Mouse (Mus musculus) MEL (cell line): Measurements from ENCODE around the gene Kalrn. TPM values are rescaled to one million over a fixed set of nuclear protein-coding genes. Genes with fewer than 3 reads are reported as not detected.

Experiments
- DNase-seq: peaks from one replicate; pipeline ENCODE4 v3.0.0; 2011; ENCODE audit warnings: low read depth, low spot score
- H3K27ac ChIP-seq: 2 replicates; pipeline ENCODE4 v1.5.1; 2012; ENCODE audit warnings: low read depth, mild to moderate bottlenecking, control low read depth, low read length, moderate library complexity; ENCODE audit not compliant: control insufficient read depth
- H3K27me3 ChIP-seq, 2 experiments: fragments of 150-350 bp in 1 of 2; sonication (generic) in 1 of 2; 2 replicates each; pipeline ENCODE4 v1.6.1; 2012; ENCODE audit warnings: low read length in 2 of 2, mild to moderate bottlenecking in 2 of 2, improper control_type of control experiment in 1 of 2, moderate library complexity in 1 of 2; ENCODE audit not compliant: insufficient read depth in 2 of 2, control insufficient read depth in 1 of 2
- H3K36me3 ChIP-seq, 2 experiments: 2 replicates each; pipeline ENCODE4 v1.6.1; 2012 to 2014; ENCODE audit warnings: low read length in 2 of 2, improper control_type of control experiment in 1 of 2, inconsistent platforms in 1 of 2, mild to moderate bottlenecking in 1 of 2; ENCODE audit not compliant: insufficient read depth in 2 of 2, control insufficient read depth in 1 of 2
- H3K4me1 ChIP-seq, 2 experiments: fragments of 150-350 bp in 1 of 2; sonication (generic) in 1 of 2; 2 replicates each; pipeline ENCODE4 v1.6.1; 2012; ENCODE audit warnings: low read length in 2 of 2, improper control_type of control experiment in 1 of 2, mild to moderate bottlenecking in 1 of 2; ENCODE audit not compliant: insufficient read depth in 2 of 2, control insufficient read depth in 1 of 2
- H3K4me3 ChIP-seq, 2 experiments: fragments of 150-350 bp in 1 of 2; sonication (generic) in 1 of 2; 2 replicates each; pipeline ENCODE4 v1.5.1; 2012; ENCODE audit warnings: low read depth in 2 of 2, low read length in 2 of 2, mild to moderate bottlenecking in 2 of 2, moderate library complexity in 2 of 2, control low read depth in 1 of 2, improper control_type of control experiment in 1 of 2; ENCODE audit not compliant: control insufficient read depth in 1 of 2, insufficient read depth in 1 of 2
- H3K79me2 ChIP-seq: 2 replicates; pipeline ENCODE4 v1.6.1; 2012; ENCODE audit warnings: mild to moderate bottlenecking, low read length, moderate library complexity; ENCODE audit not compliant: control insufficient read depth, poor library complexity, insufficient read depth
- H3K9ac ChIP-seq: 2 replicates; pipeline ENCODE4 v1.6.1; 2012; ENCODE audit warnings: low read depth, mild to moderate bottlenecking, control low read depth, low read length, moderate library complexity; ENCODE audit not compliant: control insufficient read depth, poor library complexity, severe bottlenecking
- H3K9me3 ChIP-seq: fragments of 150-350 bp; sonication (generic); replicated peaks from 2 replicates; pipeline ENCODE4 v1.6.1; 2012; ENCODE audit warnings: mild to moderate bottlenecking, low read length, improper control_type of control experiment, moderate library complexity; ENCODE audit not compliant: insufficient read depth
- CHD1 ChIP-seq: IDR thresholded peaks from 2 replicates; pipeline ENCODE4 v1.6.1; 2012; ENCODE audit warnings: low read depth, mild to moderate bottlenecking, inconsistent platforms, low read length, improper control_type of control experiment
- E2F4 ChIP-seq: IDR thresholded peaks from 2 replicates; pipeline ENCODE4 v1.6.1; 2011; ENCODE audit warnings: low read depth, low read length, improper control_type of control experiment, borderline replicate concordance
- ETS1 ChIP-seq: IDR thresholded peaks from 2 replicates; pipeline ENCODE4 v1.6.1; 2012; ENCODE audit warnings: low read depth, mild to moderate bottlenecking, inconsistent platforms, low read length, improper control_type of control experiment, moderate library complexity
- GABPA ChIP-seq: IDR thresholded peaks from 2 replicates; pipeline ENCODE4 v1.6.1; 2012; ENCODE audit warnings: low read depth, mild to moderate bottlenecking, inconsistent platforms, low read length, improper control_type of control experiment, moderate library complexity
- MAZ ChIP-seq: IDR thresholded peaks from 2 replicates; pipeline ENCODE4 v1.6.1; 2012; ENCODE audit warnings: low read depth, mild to moderate bottlenecking, inconsistent platforms, low read length, improper control_type of control experiment
- MYB ChIP-seq: IDR thresholded peaks from 2 replicates; pipeline ENCODE4 v1.6.1; 2011; ENCODE audit warnings: mild to moderate bottlenecking, low read depth, low read length, improper control_type of control experiment
- POLR2AphosphoS2 ChIP-seq: IDR thresholded peaks from 2 replicates; pipeline ENCODE4 v1.6.1; 2011; ENCODE audit warnings: low read length, improper control_type of control experiment
- POLR2AphosphoS5 ChIP-seq: IDR thresholded peaks from 2 replicates; pipeline ENCODE4 v1.6.1; 2012; ENCODE audit warnings: low read depth, borderline replicate concordance, mild to moderate bottlenecking, inconsistent platforms, low read length, moderate library complexity, mixed read lengths
- RCOR1 ChIP-seq: IDR thresholded peaks from 2 replicates; pipeline ENCODE4 v1.6.1; 2012; ENCODE audit warnings: low read depth, mild to moderate bottlenecking, inconsistent platforms, low read length, improper control_type of control experiment
- SIN3A ChIP-seq: IDR thresholded peaks from 2 replicates; pipeline ENCODE4 v1.6.1; 2012; ENCODE audit warnings: low read length, improper control_type of control experiment, inconsistent platforms
- UBTF ChIP-seq: IDR thresholded peaks from 2 replicates; pipeline ENCODE4 v1.6.1; 2012; ENCODE audit warnings: low read depth, mild to moderate bottlenecking, inconsistent platforms, low read length, improper control_type of control experiment, moderate library complexity, borderline replicate concordance; ENCODE audit not compliant: insufficient read depth
- USF1 ChIP-seq: IDR thresholded peaks from 2 replicates; pipeline ENCODE4 v1.6.1; 2014; ENCODE audit warnings: low read depth, mild to moderate bottlenecking, inconsistent platforms, low read length, improper control_type of control experiment, moderate library complexity
- USF2 ChIP-seq, 2 experiments: IDR thresholded peaks; 2 replicates each; pipeline ENCODE4 v1.6.1; 2011 to 2012; ENCODE audit warnings: improper control_type of control experiment in 2 of 2, low read length in 2 of 2, borderline replicate concordance in 1 of 2, inconsistent platforms in 1 of 2, low read depth in 1 of 2, mild to moderate bottlenecking in 1 of 2; ENCODE audit not compliant: insufficient read depth in 1 of 2
- ZC3H11A ChIP-seq: IDR thresholded peaks from 2 replicates; pipeline ENCODE4 v1.6.1; 2012; ENCODE audit warnings: low read depth, mild to moderate bottlenecking, inconsistent platforms, low read length, improper control_type of control experiment
- ZKSCAN1 ChIP-seq: IDR thresholded peaks from 2 replicates; pipeline ENCODE4 v1.6.1; 2012; ENCODE audit warnings: low read depth, mild to moderate bottlenecking, inconsistent platforms, low read length, improper control_type of control experiment, moderate library complexity
- polyA plus RNA-seq, 2 experiments: library from polyadenylated mRNA; stranded (reverse) in 1 of 2; unstranded in 1 of 2; fragments of >175 nt in 1 of 2; fragments of >200 nt in 1 of 2; gene quantifications; 2 replicates each; pipeline versions ENCODE4 v1.2.1 to v1.2.4; 2012; ENCODE audit warnings: low replicate concordance in 2 of 2, low read depth in 1 of 2; ENCODE audit not compliant: insufficient read length in 2 of 2, insufficient read depth in 1 of 2, missing spikeins in 1 of 2
- total RNA-seq: library from RNA; depleted of rRNA; stranded (reverse); fragments of 300-350 nt; gene quantifications from 2 replicates; pipeline ENCODE4 v1.2.3, GENCODE M21; 2012

Gene Kalrn
- total and polyA plus RNA-seq, 3 experiments: 10.4 to 11.8 TPM; not detected in 1

GRCm38 (mm10) chr16:34610137-34610536 is 36.8 kb upstream of the Kalrn start:
- DNase-seq: no peak
- TF ChIP-seq ZC3H11A (no peak), RCOR1 (no peak), UBTF (no peak), USF1 (no peak), ZKSCAN1 (no peak), MYB (no peak), POLR2AphosphoS5 (no peak), MAZ (no peak), E2F4 (no peak), CHD1 (no peak), SIN3A (no peak)
- H3K9ac ChIP-seq: no peak overlapping the region
- no peaks in the 10 kb centered on the region for H3K27me3 ChIP-seq
- H3K4me3 ChIP-seq: no peak overlapping the region
- H3K27ac ChIP-seq: no peak overlapping the region
- H3K79me2 ChIP-seq: no peaks in the 10 kb centered on the region
- H3K9me3 ChIP-seq: no peaks in the 10 kb centered on the region
- no peaks in the 10 kb centered on the region for H3K36me3 ChIP-seq
- no peaks in the 10 kb centered on the region for H3K4me1 ChIP-seq

DNA sequence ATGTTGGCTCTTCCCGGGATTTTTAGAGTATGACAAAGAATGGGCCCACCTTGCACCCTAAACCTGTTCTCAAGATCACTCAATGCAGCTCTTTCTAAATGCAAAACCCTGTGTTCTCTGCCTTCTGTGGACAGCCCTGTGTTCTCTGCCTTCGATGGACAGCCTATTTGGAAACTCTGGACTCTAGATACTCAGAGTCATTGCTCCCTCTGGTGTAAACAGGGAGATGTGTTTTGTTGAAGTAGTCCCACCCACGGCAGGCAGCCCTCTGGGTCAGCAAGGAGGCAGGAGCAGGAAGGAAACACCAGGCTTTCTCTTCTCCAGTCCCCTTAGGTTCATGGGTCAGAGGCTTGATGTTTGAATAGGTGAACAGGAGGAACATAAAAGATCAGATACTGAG is 32.3 kb upstream of the Kalrn start:
- H3K36me3 ChIP-seq: no peaks in the 10 kb centered on the region
- TF ChIP-seq POLR2AphosphoS2: no peak
- no peak for TF ChIP-seq USF2 (IDR thresholded peaks at IDR 0.05; ENCODE audit: borderline replicate concordance in 1 of 2, insufficient read depth in 1 of 2, low read depth in 1 of 2, low read length in 2 of 2)
- TF ChIP-seq, all 39 proteins: peak for 0
- no peaks in the 10 kb centered on the region for H3K27me3 ChIP-seq
- no peaks in the 10 kb centered on the region for H3K4me1 ChIP-seq
- no peak overlapping the region for H3K4me3 ChIP-seq
- DNase-seq: no peak
- H3K9ac ChIP-seq: no peak overlapping the region
- H3K27ac ChIP-seq: no peak overlapping the region
- no peaks in the 10 kb centered on the region for H3K79me2 ChIP-seq
- no peaks in the 10 kb centered on the region for H3K9me3 ChIP-seq

- Histone ChIP-seq H3K27ac (no peak overlapping the region), H3K4me1 (no peaks in the 10 kb centered on the region), H3K79me2 (no peaks in the 10 kb centered on the region), H3K9ac (no peak overlapping the region), H3K4me3 (no peak overlapping the region), H3K9me3 (no peaks in the 10 kb centered on the region), H3K27me3 (no peaks in the 10 kb centered on the region), H3K36me3 (no peaks in the 10 kb centered on the region)
- no peak for TF ChIP-seq ETS1
- no peak for TF ChIP-seq GABPA
- DNase-seq: no peak
Observed at GRCm38 (mm10) chr16:34603854-34604253, 30.5 kb upstream of the Kalrn start.
